Mouse (Mus musculus) E14TG2a.4 (cell line): ENCODE results near the gene Ciita.

Source experiments
- CTCF ChIP-seq: conservative IDR thresholded peaks from 2 replicates; pipeline ENCODE4 v1.5.1; 2014; ENCODE audit warnings: low read length
- NANOG ChIP-seq: IDR thresholded peaks from 2 replicates; pipeline ENCODE4 v1.6.1; 2014; ENCODE audit warnings: borderline replicate concordance, low read length, mixed read lengths
- POU5F1 ChIP-seq: IDR thresholded peaks from 2 replicates; pipeline ENCODE4 v1.6.1; 2014; ENCODE audit warnings: low read length, borderline replicate concordance

DNA sequence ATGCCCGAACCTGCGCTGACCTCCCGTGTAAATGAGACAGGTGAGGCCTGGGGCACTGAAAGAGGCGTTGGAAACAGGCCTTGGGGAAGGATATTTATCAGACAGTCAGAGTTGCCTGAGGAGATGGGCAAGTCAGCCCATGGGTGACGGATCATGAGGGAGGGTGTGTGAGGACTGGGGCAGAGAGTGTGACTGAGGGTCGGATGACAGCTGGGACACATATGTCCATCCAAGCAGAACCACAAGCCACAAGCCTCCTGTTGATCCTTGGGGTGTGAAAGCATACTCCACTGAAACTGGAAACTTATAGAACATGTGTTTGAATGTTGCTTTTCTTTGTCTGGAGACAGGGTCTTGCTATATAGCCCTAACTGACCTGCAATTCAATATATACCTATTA, 28.8 kb downstream of the Ciita start:
- TF ChIP-seq CTCF: no peak
- no peak for TF ChIP-seq NANOG
- TF ChIP-seq POU5F1: no peak
